Mouse (Mus musculus) cerebellum, postnatal 14 days (tissue): ENCODE results near the gene Snph.
"Not testable (repeated sequence)": the region's sequence is repeated elsewhere in the genome, so short reads cannot be mapped to it uniquely, and the experiment has no call there.

ENCODE experiments used
- DNase-seq, 2 experiments: peaks; one replicate each; pipeline ENCODE4 v3.0.0; 2021; ENCODE audit warnings: mixed read lengths in 2 of 2

Gene Snph

GRCm38 (mm10) chr2:151632159-151632814 lies at the start of gene Snph:
Snph (minus strand) TSS chr2:151632593.
- DNase-seq = peak; percentile 80 to 81

GRCm38 (mm10) chr2:151676234-151676633 lies 43.8 kb upstream of the Snph start:
- DNase-seq = peak; percentile 37 to 42

GRCm38 (mm10) chr2:151670968-151671329 lies 38.6 kb upstream of the Snph start:
- DNase-seq = peak; percentile 51 to 57

GRCm38 (mm10) chr2:151670026-151670967 lies 37.9 kb upstream of the Snph start:
- no peak for DNase-seq

- no peak for DNase-seq
Observed at GRCm38 (mm10) chr2:151668433-151668832, 36.0 kb upstream of the Snph start, which contains the start of gene Rad21l. Rad21l (minus strand) TSS chr2:151668533.

- no peak for DNase-seq
Observed at GRCm38 (mm10) chr2:151652053-151652452, 19.7 kb upstream of the Snph start.

GRCm38 (mm10) chr2:151636015-151636402 lies 3.6 kb upstream of the Snph start:
- no peak for DNase-seq

- DNase-seq = peak; percentile 42 to 45
Observed at GRCm38 (mm10) chr2:151635362-151636014, 3.1 kb upstream of the Snph start.

- no peak for DNase-seq
Observed at GRCm38 (mm10) chr2:151634903-151635302, 2.5 kb upstream of the Snph start.

GRCm38 (mm10) chr2:151632982-151633381 lies 589 bp upstream of the Snph start:
- DNase-seq = no peak

GRCm38 (mm10) chr2:151631406-151632158 lies 811 bp downstream of the Snph start:
- no peak for DNase-seq

- DNase-seq = no peak
Observed at GRCm38 (mm10) chr2:151629310-151629709, 3.1 kb downstream of the Snph start.

- no peak for DNase-seq
Observed at GRCm38 (mm10) chr2:151628011-151628410, 4.4 kb downstream of the Snph start.

GRCm38 (mm10) chr2:151626296-151626695 lies 6.1 kb downstream of the Snph start:
- no peak for DNase-seq

GRCm38 (mm10) chr2:151623776-151624175 lies 8.6 kb downstream of the Snph start:
- DNase-seq = no peak

GRCm38 (mm10) chr2:151616551-151617329 lies 15.7 kb downstream of the Snph start:
- no peak for DNase-seq

GRCm38 (mm10) chr2:151615779-151616178 lies 16.6 kb downstream of the Snph start:
- DNase-seq = not testable (repeated sequence)

GRCm38 (mm10) chr2:151609974-151610373 lies 22.4 kb downstream of the Snph start:
- peak in 1 of 2 experiments; percentile 42 for DNase-seq

GRCm38 (mm10) chr2:151608435-151608834 lies 24.0 kb downstream of the Snph start:
- peak; percentile 86 to 88 for DNase-seq

GRCm38 (mm10) chr2:151605437-151605987 lies 26.9 kb downstream of the Snph start:
- peak; percentile 66 to 68 for DNase-seq

- peak in 1 of 2 experiments; percentile 32 for DNase-seq
Observed at GRCm38 (mm10) chr2:151603630-151604029, 28.8 kb downstream of the Snph start.
